Mouse (Mus musculus) embryonic stem cell, embryonic (primary cell): ENCODE results near the gene Ccdc90b.

ENCODE experiments used
- CTCF ChIA-PET, 4 experiments: fragments of 300-600 bp in 2 of 4; fragments of 350-600 bp in 2 of 4; sonication (Branson Sonifier 250); formaldehyde crosslinking; loops; one replicate each; lab custom pipeline; 2022; ENCODE audit warnings: inconsistent platforms in 2 of 4; lab: Charles Lee
- POLR2A ChIA-PET, 4 experiments: fragments of 300-600 bp in 2 of 4; fragments of 350-600 bp in 2 of 4; sonication (Branson Sonifier 250); formaldehyde crosslinking; loops; one replicate each; lab custom pipeline; 2022; ENCODE audit warnings: antibody characterized with exemption in 4 of 4, inconsistent platforms in 1 of 4; lab: Charles Lee

Ccdc90b gene

DNA sequence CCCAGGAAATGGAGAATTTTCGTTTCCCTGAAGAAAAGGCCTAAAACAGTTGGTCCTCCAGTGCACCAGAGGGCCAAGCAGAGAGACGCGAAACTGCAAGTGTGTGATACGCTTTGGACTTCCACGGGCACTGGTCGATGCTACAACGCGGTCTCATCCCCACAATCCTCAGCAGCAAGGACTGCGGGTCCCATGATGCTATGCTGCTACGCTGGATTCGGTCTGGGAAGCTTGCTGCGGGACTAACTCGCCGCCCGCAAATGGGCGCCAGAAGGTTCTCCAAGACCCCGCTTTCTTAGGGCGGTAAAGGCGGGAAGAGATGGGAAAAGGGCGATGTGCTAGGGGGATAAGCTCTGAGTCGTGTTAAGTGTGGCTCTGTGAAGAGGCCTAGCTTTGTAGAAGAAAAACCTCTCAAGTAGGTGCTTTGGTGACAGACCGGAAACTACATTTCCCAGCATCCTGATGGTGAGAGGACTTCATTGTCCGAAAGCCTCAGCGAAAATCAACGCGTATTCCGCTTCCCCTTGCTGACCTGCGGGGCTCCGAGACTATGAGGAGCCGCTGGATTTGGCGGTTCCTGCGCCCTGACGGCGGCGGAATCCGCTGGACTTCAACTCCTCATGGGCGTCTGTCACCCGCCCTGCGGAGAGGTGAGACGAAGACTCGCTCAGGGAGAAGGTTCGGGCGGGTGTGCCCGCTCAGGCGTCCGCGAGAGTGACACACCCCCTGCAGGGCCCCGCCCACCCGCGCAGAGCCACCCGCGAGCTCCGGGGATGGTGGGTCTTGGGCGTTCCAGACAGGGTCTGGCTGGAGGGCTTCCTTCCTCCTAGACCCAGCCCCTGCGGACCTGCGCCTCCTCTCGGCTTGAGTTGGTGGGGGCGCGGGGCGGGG is at the start of gene Ccdc90b:
Gene Ccdc90b, plus strand, starts transcription at position 164 of the 891 bp plus-strand sequence.
- CTCF ChIA-PET: interaction anchor here (0.5 to 1.9 kb wide), 4 partner anchors 10 to 912 kb away, joined by 3 to 10 read pairs (median 4); no protein-coding TSS in a partner anchor

DNA sequence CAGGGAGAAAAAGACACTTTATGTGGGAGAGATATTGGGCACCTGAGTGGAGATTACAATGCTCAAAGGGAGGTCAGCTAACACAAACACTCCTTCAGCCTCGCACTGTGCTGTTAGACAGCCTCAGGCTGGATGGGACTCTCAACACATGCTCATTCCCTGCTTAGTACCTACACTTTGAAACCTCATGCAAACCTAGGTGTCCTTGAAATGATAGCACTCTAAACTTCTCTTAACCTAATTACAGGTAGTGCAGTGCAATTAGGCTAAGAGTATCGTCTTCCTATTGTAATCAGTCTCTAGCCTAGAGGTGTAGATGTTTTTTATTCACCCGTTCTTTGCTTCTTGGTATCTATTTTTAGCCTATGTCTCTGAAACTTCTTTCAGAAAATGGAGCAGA is 40.6 kb upstream of the Ccdc90b start:
- POLR2A ChIA-PET: no interaction called here
- CTCF ChIA-PET: interaction anchor here in 3 of 4 experiments (0.6 to 1.8 kb wide), 9 partner anchors 8 to 440 kb away, joined by 3 to 8 read pairs (median 4); no protein-coding TSS in a partner anchor

More for the DNA sequence above, at the start of gene Ccdc90b:
- POLR2A ChIA-PET: interaction anchor here (0.7 to 2.1 kb wide), 34 partner anchors 8 to 519 kb away, joined by 3 to 28 read pairs (median 4); partner anchors contain the start of genes Pcf11 (in 3 of the 4), Prcp (in 2 of the 4), Ddias (in 1 of the 4) and Fam181b (in 1 of the 4)

GRCm38 (mm10) chr7:92520820-92521219 is 40.1 kb upstream of the Ccdc90b start:
- CTCF ChIA-PET: interaction anchor here in 3 of 4 experiments (0.6 to 1.8 kb wide), 11 partner anchors 9 to 439 kb away, joined by 3 to 8 read pairs (median 4); no protein-coding TSS in a partner anchor
- POLR2A ChIA-PET: no interaction called here

DNA sequence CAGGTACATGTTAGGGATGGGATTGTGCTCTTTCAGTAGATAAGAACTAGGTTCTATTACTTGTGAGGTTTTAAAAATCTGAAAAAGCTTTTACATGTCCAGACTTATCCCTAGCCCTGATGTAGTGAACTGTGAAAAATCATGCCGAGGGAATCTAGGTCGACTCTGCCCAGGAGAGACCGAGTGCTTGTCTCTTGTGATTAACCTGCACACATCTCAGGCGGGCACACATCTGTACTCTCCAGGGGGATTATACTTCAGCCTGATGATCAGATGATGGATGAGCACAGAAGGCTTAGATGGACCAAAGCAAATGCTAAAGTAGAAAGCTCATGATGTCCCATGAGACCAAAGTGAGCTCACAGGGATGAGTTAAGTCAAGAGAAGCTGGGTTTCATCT is 31.7 kb upstream of the Ccdc90b start:
- POLR2A ChIA-PET: interaction anchor here in 1 of 4 experiments (1.7 kb wide), 1 partner anchor 11 kb away, joined by 3 read pairs; no protein-coding TSS in a partner anchor

GRCm38 (mm10) chr7:92532351-92533036 is 28.5 kb upstream of the Ccdc90b start:
- CTCF ChIA-PET: interaction anchor here in 1 of 4 experiments (0.8 kb wide), 1 partner anchor 18 kb away, joined by 4 read pairs; no protein-coding TSS in a partner anchor
- POLR2A ChIA-PET: interaction anchor here in 1 of 4 experiments (0.6 kb wide), 1 partner anchor 308 kb away, joined by 3 read pairs; no protein-coding TSS in a partner anchor

More for the DNA sequence above, 31.7 kb upstream of the Ccdc90b start:
- CTCF ChIA-PET: interaction anchor here in 1 of 4 experiments (1.4 kb wide), 1 partner anchor 9 kb away, joined by 3 read pairs; no protein-coding TSS in a partner anchor

- CTCF ChIA-PET: interaction anchor here in 1 of 4 experiments (0.6 kb wide), 1 partner anchor 376 kb away, joined by 4 read pairs; no protein-coding TSS in a partner anchor
- POLR2A ChIA-PET: no interaction called here
These were observed 14.2 kb upstream of the Ccdc90b start for GRCm38 (mm10) chr7:92546763-92547162.

- CTCF ChIA-PET: interaction anchor here (0.5 to 1.4 kb wide), 23 partner anchors 11 to 1093 kb away, joined by 3 to 13 read pairs (median 4); partner anchors contain the start of genes Ccdc90b (in 2 of the 4), Ddias (in 1 of the 4), Fam181b (in 1 of the 4) and Prcp (in 1 of the 4)
- POLR2A ChIA-PET: interaction anchor here in 3 of 4 experiments (1.0 to 2.2 kb wide), 3 partner anchors 11 kb away, joined by 8 to 16 read pairs (median 15); partner anchors contain the start of gene Ccdc90b (in 3 of the 3)
These were observed 10.5 kb upstream of the Ccdc90b start for GRCm38 (mm10) chr7:92550248-92550989.

DNA sequence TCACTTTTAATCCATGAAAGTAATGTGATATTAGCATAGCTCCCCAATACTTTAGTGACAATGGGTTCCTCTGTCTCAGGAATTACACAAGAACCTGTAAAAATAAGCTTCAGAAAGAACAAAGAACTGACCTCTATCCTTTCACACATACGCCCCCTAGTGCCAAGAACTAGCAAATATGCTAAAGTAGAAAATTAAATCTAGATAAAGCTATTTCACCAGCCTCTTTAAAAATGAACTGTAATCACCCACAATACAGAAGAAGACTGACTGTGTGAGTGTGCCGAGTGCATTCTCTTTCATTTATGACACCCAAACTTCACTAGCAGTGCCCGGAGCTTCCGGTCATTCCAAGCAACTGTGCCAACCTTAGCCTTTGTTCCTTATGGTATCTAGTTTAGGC is 10.0 kb upstream of the Ccdc90b start:
- CTCF ChIA-PET: interaction anchor here (0.5 to 1.4 kb wide), 27 partner anchors 10 to 1093 kb away, joined by 3 to 13 read pairs (median 4); partner anchors contain the start of genes Ccdc90b (in 3 of the 4), Ddias (in 1 of the 4), Fam181b (in 1 of the 4) and Prcp (in 1 of the 4)
- POLR2A ChIA-PET: interaction anchor here (0.5 to 2.2 kb wide), 5 partner anchors 10 to 268 kb away, joined by 3 to 16 read pairs (median 8); partner anchors contain the start of gene Ccdc90b (in 3 of the 4)

GRCm38 (mm10) chr7:92558744-92559143 is 2.2 kb upstream of the Ccdc90b start:
- CTCF ChIA-PET: no interaction called here
- POLR2A ChIA-PET: no interaction called here

GRCm38 (mm10) chr7:92566775-92567174 is 5.8 kb downstream of the Ccdc90b start:
- ChIA-PET POLR2A (no interaction called here), CTCF (interaction anchor here in 1 of 4 experiments (1.2 kb wide), 1 partner anchor 16 kb away, joined by 3 read pairs; no protein-coding TSS in a partner anchor)

GRCm38 (mm10) chr7:92580491-92581207 is 19.7 kb downstream of the Ccdc90b start:
- CTCF ChIA-PET: no interaction called here

DNA sequence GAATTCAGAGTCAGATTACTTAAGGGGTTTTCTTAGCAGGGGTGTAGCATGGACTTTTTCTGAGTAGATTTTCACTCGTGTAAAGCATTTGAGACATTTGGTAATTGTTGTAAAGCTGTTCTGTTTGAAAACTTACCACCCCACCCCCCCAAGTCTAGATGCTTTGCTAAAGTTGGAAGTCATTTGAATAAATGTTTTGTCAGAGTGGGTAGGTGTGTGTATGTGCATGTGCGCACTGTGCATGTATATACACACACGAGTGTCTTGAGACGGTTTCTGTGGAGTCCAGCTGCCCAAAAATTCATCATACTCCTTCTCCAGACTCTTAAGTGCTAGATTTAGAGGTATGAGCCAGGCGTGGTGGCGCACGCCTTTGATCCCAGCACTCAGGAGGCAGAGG is 22.6 kb downstream of the Ccdc90b start:
- POLR2A ChIA-PET: interaction anchor here in 1 of 4 experiments (1.4 kb wide), 1 partner anchor 291 kb away, joined by 3 read pairs; no protein-coding TSS in a partner anchor
- CTCF ChIA-PET: no interaction called here

More at GRCm38 (mm10) chr7:92580491-92581207, 19.7 kb downstream of the Ccdc90b start:
- POLR2A ChIA-PET: interaction anchor here in 2 of 4 experiments (0.6 to 1.3 kb wide), 4 partner anchors 10 to 388 kb away, joined by 3 to 4 read pairs (median 3); partner anchors contain the start of gene Ccdc90b (in 1 of the 2)

DNA sequence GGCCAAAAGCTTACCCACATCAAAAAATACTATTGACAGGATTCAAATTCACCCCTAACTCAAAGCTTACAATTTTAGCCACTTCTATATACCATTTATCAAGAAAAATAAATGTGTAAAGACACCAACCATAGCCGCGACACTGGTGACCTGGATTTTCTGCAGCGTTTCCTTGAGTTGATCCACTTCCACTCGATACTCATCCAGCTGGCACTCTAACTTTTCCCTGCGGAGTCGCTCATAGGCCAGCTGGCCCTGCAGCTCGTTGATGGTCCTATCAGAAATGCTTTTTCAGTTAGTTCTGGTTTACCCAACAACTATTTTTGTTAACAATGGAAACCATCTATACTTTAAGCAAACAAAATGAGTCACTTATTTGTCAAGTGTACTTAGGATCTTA is 29.0 kb downstream of the Ccdc90b start:
- ChIA-PET POLR2A (interaction anchor here in 2 of 4 experiments (1.1 to 1.2 kb wide), 2 partner anchors 9 to 80 kb away, joined by 3 read pairs; partner anchors contain the start of gene Pcf11 (in 1 of the 2)), CTCF (no interaction called here)

- CTCF ChIA-PET: no interaction called here
- POLR2A ChIA-PET: interaction anchor here in 2 of 4 experiments (1.1 to 1.2 kb wide), 2 partner anchors 10 to 79 kb away, joined by 3 read pairs; partner anchors contain the start of gene Pcf11 (in 1 of the 2)
These were observed 29.9 kb downstream of the Ccdc90b start for GRCm38 (mm10) chr7:92590842-92591241.

DNA sequence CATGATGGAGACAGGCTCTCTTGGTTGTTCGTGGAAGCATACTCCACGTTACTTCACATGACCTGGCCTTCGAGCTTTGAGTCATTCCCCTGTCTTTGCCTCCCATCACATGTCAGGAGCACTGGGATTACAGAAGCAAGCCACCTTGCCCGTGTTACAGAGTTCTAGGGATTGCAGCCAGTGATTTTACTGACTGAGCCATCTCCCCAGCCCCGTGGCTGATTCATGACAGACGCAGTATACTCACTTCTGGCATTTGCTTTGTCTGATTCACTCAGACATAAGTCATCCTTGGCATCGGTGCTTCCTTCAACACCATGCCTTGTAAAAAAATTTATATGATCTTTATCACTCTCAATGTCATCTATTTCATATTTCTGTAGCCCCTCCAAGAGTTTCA is 44.0 kb downstream of the Ccdc90b start:
- CTCF ChIA-PET: no interaction called here
- POLR2A ChIA-PET: no interaction called here

GRCm38 (mm10) chr7:92610830-92611229 is 49.9 kb downstream of the Ccdc90b start:
- ChIA-PET CTCF (no interaction called here), POLR2A (no interaction called here)
